In the genomic region with DNA sequence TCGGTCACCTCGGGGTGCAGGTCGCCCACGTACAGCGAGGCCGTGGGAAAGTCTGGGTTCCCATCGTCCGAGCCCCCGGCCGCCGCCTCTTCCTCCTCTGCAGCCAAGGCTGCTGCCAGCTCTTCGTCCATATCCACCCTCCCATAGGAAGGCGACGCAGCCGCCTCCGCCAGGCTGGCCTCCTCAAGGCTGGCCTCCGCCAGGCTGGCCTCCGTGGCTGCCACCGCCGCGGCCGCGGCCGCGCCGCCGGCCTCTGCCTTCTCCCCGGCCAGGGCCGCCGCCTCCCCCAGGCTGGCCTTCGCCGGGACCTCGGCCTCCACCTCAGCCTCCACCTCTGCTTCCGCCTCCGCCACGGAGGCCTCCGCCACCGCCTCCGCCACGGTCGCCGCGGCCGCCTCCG, we compare ENCODE assay signal across 8 mouse cellular contexts.
DNase-seq lines count a peak whose midpoint lies in the region; ATAC-seq and TF ChIP-seq lines count a peak whose summit lies in the region.
"Not testable (repeated sequence)": the region's sequence is repeated elsewhere in the genome, so short reads cannot be mapped to it uniquely, and the experiment has no call there.

No protein-coding gene starts in this region.

- not testable (repeated sequence) for H3K4me3 ChIP-seq in forebrain, embryonic 11.5 days (ENCODE audit: low read depth, low read length); forebrain, postnatal 0 days (ENCODE audit: low read depth, low read length); hindbrain, embryonic 12.5 days; intestine, embryonic 15.5 days (replicated peaks); kidney, postnatal 0 days (replicated peaks; ENCODE audit: low read depth, low read length); midbrain, embryonic 11.5 days (ENCODE audit: low read depth, low read length); midbrain, postnatal 0 days (ENCODE audit: low read depth, low read length); stomach, embryonic 14.5 days (ENCODE audit: low read depth, low read length)

- H3K4me2 ChIP-seq in forebrain, embryonic 11.5 days (ENCODE audit: low read depth, low read length, severe bottlenecking); forebrain, postnatal 0 days (ENCODE audit: low read depth); hindbrain, embryonic 12.5 days (replicated peaks); intestine, embryonic 15.5 days (replicated peaks); kidney, postnatal 0 days (ENCODE audit: low read length); midbrain, embryonic 11.5 days; midbrain, postnatal 0 days (ENCODE audit: low read depth, low read length, poor library complexity, severe bottlenecking); stomach, embryonic 14.5 days (replicated peaks; ENCODE audit: low read depth, low read length): not testable (repeated sequence)

- not testable (repeated sequence) for H3K9me3 ChIP-seq in forebrain, embryonic 11.5 days (ENCODE audit: control insufficient read depth, low read length); forebrain, postnatal 0 days (ENCODE audit: low read length); hindbrain, embryonic 12.5 days (replicated peaks); intestine, embryonic 15.5 days; kidney, postnatal 0 days (replicated peaks; ENCODE audit: low read length); midbrain, embryonic 11.5 days (ENCODE audit: control insufficient read depth, low read length); midbrain, postnatal 0 days (ENCODE audit: low read length); stomach, embryonic 14.5 days (ENCODE audit: control insufficient read depth, low read depth, low read length)

- not testable (repeated sequence) for H3K36me3 ChIP-seq in forebrain, embryonic 11.5 days (ENCODE audit: control insufficient read depth, insufficient read depth, low read length); forebrain, postnatal 0 days (ENCODE audit: insufficient read depth); hindbrain, embryonic 12.5 days; intestine, embryonic 15.5 days; kidney, postnatal 0 days (ENCODE audit: insufficient read depth, low read length); midbrain, embryonic 11.5 days (ENCODE audit: control insufficient read depth, insufficient read depth, low read length); midbrain, postnatal 0 days (ENCODE audit: insufficient read depth, low read length); stomach, embryonic 14.5 days (ENCODE audit: control insufficient read depth, insufficient read depth, low read length)

- H3K27me3 ChIP-seq in forebrain, embryonic 11.5 days (ENCODE audit: control insufficient read depth, insufficient read depth, low read length); forebrain, postnatal 0 days (ENCODE audit: insufficient read depth, low read length); hindbrain, embryonic 12.5 days; intestine, embryonic 15.5 days (replicated peaks); kidney, postnatal 0 days (ENCODE audit: insufficient read depth, low read length); midbrain, embryonic 11.5 days (ENCODE audit: control insufficient read depth, insufficient read depth, low read length); midbrain, postnatal 0 days (ENCODE audit: insufficient read depth, low read length); stomach, embryonic 14.5 days (ENCODE audit: control insufficient read depth, insufficient read depth, low read length): not testable (repeated sequence)

- H3K4me1 ChIP-seq in forebrain, embryonic 11.5 days (replicated peaks; ENCODE audit: control insufficient read depth, insufficient read depth, low read length); forebrain, postnatal 0 days (ENCODE audit: insufficient read depth); hindbrain, embryonic 12.5 days; intestine, embryonic 15.5 days (replicated peaks); kidney, postnatal 0 days (replicated peaks; ENCODE audit: insufficient read depth, low read length); midbrain, embryonic 11.5 days (ENCODE audit: control insufficient read depth, insufficient read depth, low read length); midbrain, postnatal 0 days (ENCODE audit: insufficient read depth, low read length); stomach, embryonic 14.5 days (ENCODE audit: control insufficient read depth, insufficient read depth, low read length): not testable (repeated sequence)

- WGBS in forebrain, embryonic 11.5 days = no CpG with 5 or more reads among the region's 45 CpGs
- no CpG with 5 or more reads among the region's 45 CpGs for WGBS in forebrain, postnatal 0 days
- no CpG with 5 or more reads among the region's 45 CpGs for WGBS in hindbrain, embryonic 12.5 days
- no CpG with 5 or more reads among the region's 45 CpGs for WGBS in intestine, embryonic 15.5 days
- no CpG with 5 or more reads among the region's 45 CpGs for WGBS in kidney, postnatal 0 days
- no CpG with 5 or more reads among the region's 45 CpGs for WGBS in midbrain, embryonic 11.5 days
- no CpG with 5 or more reads among the region's 45 CpGs for WGBS in midbrain, postnatal 0 days
- no CpG with 5 or more reads among the region's 45 CpGs for WGBS in stomach, embryonic 14.5 days

- DNase-seq in forebrain, embryonic 11.5 days (ENCODE audit: low spot score); forebrain, postnatal 0 days; kidney, postnatal 0 days (ENCODE audit: low spot score); midbrain, embryonic 11.5 days (ENCODE audit: low spot score, missing footprints); midbrain, postnatal 0 days (ENCODE audit: low spot score): not testable (repeated sequence)

- H3K9ac ChIP-seq in forebrain, embryonic 11.5 days (ENCODE audit: low read length); forebrain, postnatal 0 days; hindbrain, embryonic 12.5 days; intestine, embryonic 15.5 days; kidney, postnatal 0 days (ENCODE audit: low read depth, low read length); midbrain, embryonic 11.5 days (ENCODE audit: low read length); midbrain, postnatal 0 days (replicated peaks; ENCODE audit: low read length, poor library complexity, severe bottlenecking); stomach, embryonic 14.5 days (replicated peaks; ENCODE audit: low read depth, low read length): not testable (repeated sequence)

- not testable (repeated sequence) for TF ChIP-seq CTCF in forebrain, postnatal 0 days (IDR thresholded peaks at IDR 0.05; ENCODE audit: low read depth); kidney, postnatal 0 days (IDR thresholded peaks at IDR 0.05; ENCODE audit: low read depth); midbrain, postnatal 0 days (IDR thresholded peaks at IDR 0.05)

- H3K27ac ChIP-seq in forebrain, embryonic 11.5 days (ENCODE audit: low read depth, low read length); forebrain, postnatal 0 days (ENCODE audit: low read depth, low read length); hindbrain, embryonic 12.5 days; intestine, embryonic 15.5 days; kidney, postnatal 0 days; midbrain, embryonic 11.5 days (ENCODE audit: low read depth, low read length); midbrain, postnatal 0 days (ENCODE audit: low read depth, low read length); stomach, embryonic 14.5 days (ENCODE audit: low read length): not testable (repeated sequence)

- ATAC-seq in forebrain, embryonic 11.5 days (replicated peaks; ENCODE audit: low FRiP score) = 0 out of 2 replicates have a peak, but pooled peaks have one; percentile 22
- ATAC-seq in forebrain, postnatal 0 days = peak; percentile 5; the same call in 1 of the 2 replicates
- peak; percentile 30 for ATAC-seq in hindbrain, embryonic 12.5 days (ENCODE audit: low FRiP score)
- ATAC-seq in intestine, embryonic 15.5 days = peak; percentile 44
- 0 out of 2 replicates have a peak, but pooled peaks have one; percentile 53 for ATAC-seq in kidney, postnatal 0 days (replicated peaks; ENCODE audit: low FRiP score, low read depth)
- ATAC-seq in midbrain, embryonic 11.5 days (ENCODE audit: low FRiP score) = peak; percentile 60
- 0 out of 2 replicates have a peak, but pooled peaks have one; percentile 18 for ATAC-seq in midbrain, postnatal 0 days (ENCODE audit: low FRiP score)
- 0 out of 2 replicates have a peak, but pooled peaks have one; percentile 28 for ATAC-seq in stomach, embryonic 14.5 days (ENCODE audit: insufficient number of reproducible peaks, insufficient read depth, low FRiP score, low read depth)

Comparison
In these comparisons a context has a peak if more than half of its experiments do, and no peak if none do; other contexts are left out.
1. ATAC-seq: peak in every context shown above with its lines; median percentile 60 in midbrain, embryonic 11.5 days; 53 in kidney, postnatal 0 days; 44 in intestine, embryonic 15.5 days; 30 in hindbrain, embryonic 12.5 days; 28 in stomach, embryonic 14.5 days; 22 in forebrain, embryonic 11.5 days; 18 in midbrain, postnatal 0 days; 5 in forebrain, postnatal 0 days.